Mouse (Mus musculus) stomach, postnatal 0 days (tissue): ENCODE measurements at regions not wholly inside any gene's neighbourhood (a gene's known extent, or its start where the extent isn't known, plus 50 kb on each side); places are given as distances from the start of the nearest gene placed in this dataset.
A peak's percentile ranks its signal among the peaks of the same experiment; 100 is the strongest.

ENCODE experiments used
- CTCF ChIP-seq: IDR thresholded peaks from 2 replicates; pipeline ENCODE4 v1.5.1; 2016; ENCODE audit warnings: antibody characterized with exemption, low read depth, mild to moderate bottlenecking, moderate library complexity
- EP300 ChIP-seq: optimal IDR thresholded peaks from 2 replicates; pipeline ENCODE3; 2016; ENCODE audit warnings: antibody characterized with exemption

GRCm38 (mm10) chr14:31942266-31942960 is 86.4 kb upstream of the Galnt15 start:
- TF ChIP-seq CTCF (peak; percentile 70), EP300 (no peak)
